Mouse (Mus musculus): Measurements from ENCODE around the gene Prpf19. TPM values are rescaled to one million over a fixed set of nuclear protein-coding genes. Genes with fewer than 3 reads are reported as not detected.

Prpf19 gene
- polyA plus RNA-seq, 1 experiment, result 222 TPM

DNA sequence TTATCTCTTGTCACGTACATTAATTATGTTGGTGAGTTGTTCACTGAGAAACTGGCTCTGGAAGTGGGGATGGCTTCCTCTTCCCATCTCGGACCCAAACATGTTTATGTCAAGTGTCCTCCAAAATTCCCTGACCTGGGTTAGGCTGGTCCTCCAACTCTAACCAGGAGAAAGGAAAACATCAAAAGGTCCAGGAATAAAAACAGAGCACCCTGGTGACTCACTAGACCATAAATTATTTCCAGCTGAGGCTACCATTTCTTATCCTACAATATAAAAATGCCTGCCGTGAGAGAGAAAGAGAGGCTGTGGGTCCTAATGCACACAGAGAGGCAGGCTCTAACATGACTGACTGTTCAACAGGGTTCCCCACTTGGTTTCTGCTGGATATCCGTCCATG lies 29.2 kb downstream of the Prpf19 start:
- Histone ChIP-seq H3K27me3 (ENCODE audit: control insufficient read depth, insufficient read depth, insufficient read length) (no peaks in the 10 kb centered on the region), H3ac (ENCODE audit: control insufficient read depth, insufficient read length) (no peak overlapping the region), H3K4me2 (ENCODE audit: low read depth) (no peak overlapping the region), H3K4me3 (no peak overlapping the region), H3K79me2 (ENCODE audit: control insufficient read depth, insufficient read depth) (no peaks in the 10 kb centered on the region), H3K36me3 (ENCODE audit: control insufficient read depth, insufficient read depth) (no peaks in the 10 kb centered on the region)
- TF ChIP-seq POLR2A (IDR thresholded peaks at IDR 0.05; ENCODE audit: insufficient read length, low read depth) (no peak), CEBPB (IDR thresholded peaks at IDR 0.05; ENCODE audit: insufficient read depth, poor library complexity, severe bottlenecking) (no peak), MAX (IDR thresholded peaks at IDR 0.05; ENCODE audit: low read depth) (no peak), POLR2AphosphoS2 (IDR thresholded peaks at IDR 0.05; ENCODE audit: insufficient read length, low read depth) (no peak), MYOG (IDR thresholded peaks at IDR 0.05; ENCODE audit: control insufficient read depth in 1 of 3, insufficient read depth in 1 of 3, insufficient read length in 2 of 3, low read depth in 2 of 3) (no peak), USF1 (IDR thresholded peaks at IDR 0.05; ENCODE audit: low read depth) (no peak)

DNA sequence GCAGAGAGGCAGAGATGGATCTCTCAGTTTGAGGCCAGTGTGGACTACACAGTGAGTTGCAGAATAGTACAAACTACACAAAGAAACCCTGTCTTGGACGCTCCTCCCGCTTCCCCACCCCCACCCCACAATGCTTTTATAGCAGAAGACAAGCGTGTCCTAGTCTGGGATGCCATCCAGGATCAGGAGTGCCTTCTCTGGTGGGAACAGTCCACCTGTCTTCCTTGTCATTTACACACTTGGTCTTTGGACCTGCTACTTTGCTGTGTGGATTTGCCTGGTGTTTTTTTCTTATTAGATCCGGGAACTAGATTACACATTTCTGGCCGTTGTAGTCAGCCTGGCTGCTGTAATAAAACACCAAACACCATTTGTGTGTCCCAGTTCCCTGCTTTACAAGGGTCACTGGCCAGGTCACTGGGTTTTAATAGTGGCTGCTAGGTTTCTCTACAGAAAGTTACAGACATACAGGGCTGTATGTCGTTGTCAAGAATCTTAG lies 31.1 kb downstream of the Prpf19 start:
- H3K36me3 ChIP-seq (ENCODE audit: control insufficient read depth, insufficient read depth), result no peaks in the 10 kb centered on the region
- H3K4me3 ChIP-seq, result no peak overlapping the region
- H3K27me3 ChIP-seq (ENCODE audit: control insufficient read depth, insufficient read depth, insufficient read length), result no peaks in the 10 kb centered on the region
- H3K4me2 ChIP-seq (ENCODE audit: low read depth), result peak overlapping the region; percentile 72
- TF ChIP-seq SRF (IDR thresholded peaks at IDR 0.05; ENCODE audit: control insufficient read depth, insufficient read length, low read depth) (peak; percentile 14), MYOD1 (IDR thresholded peaks at IDR 0.05; ENCODE audit: control insufficient read depth in 1 of 3, insufficient read length in 2 of 3, low read depth in 2 of 3) (peak; percentile 41 to 80 (median 76)), MAX (IDR thresholded peaks at IDR 0.05; ENCODE audit: low read depth) (no peak), MYOG (IDR thresholded peaks at IDR 0.05; ENCODE audit: control insufficient read depth in 1 of 3, insufficient read depth in 1 of 3, insufficient read length in 2 of 3, low read depth in 2 of 3) (peak in 2 of 3 experiments; percentile 34 to 50), CEBPB (IDR thresholded peaks at IDR 0.05; ENCODE audit: insufficient read depth, poor library complexity, severe bottlenecking) (no peak)
- no peaks in the 10 kb centered on the region for H3K79me2 ChIP-seq (ENCODE audit: control insufficient read depth, insufficient read depth)
- no peak overlapping the region for H3ac ChIP-seq (ENCODE audit: control insufficient read depth, insufficient read length)

DNA sequence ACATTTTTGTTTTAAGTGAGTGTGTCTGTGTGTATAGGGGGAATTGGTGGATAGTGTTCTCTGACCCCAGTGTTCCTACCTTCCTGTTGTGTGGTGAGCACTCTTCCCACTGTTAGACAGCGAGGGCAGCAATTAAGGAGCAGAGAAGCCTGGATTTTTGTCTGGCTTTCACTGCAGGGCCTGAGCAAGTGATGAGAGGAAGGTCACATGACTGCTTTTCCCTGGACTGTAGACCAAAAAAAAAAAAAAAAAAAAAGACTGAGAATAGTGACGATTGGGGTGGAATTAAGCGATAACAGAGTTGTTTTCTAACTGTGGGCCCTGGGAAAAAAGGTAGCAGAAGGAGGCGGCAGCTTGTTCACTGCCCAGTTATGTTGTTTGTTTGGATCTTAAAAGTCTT lies 31.6 kb downstream of the Prpf19 start:
- TF ChIP-seq MYOD1 (IDR thresholded peaks at IDR 0.05; ENCODE audit: control insufficient read depth in 1 of 3, insufficient read length in 2 of 3, low read depth in 2 of 3) (no peak), CEBPB (IDR thresholded peaks at IDR 0.05; ENCODE audit: insufficient read depth, poor library complexity, severe bottlenecking) (no peak), MYOG (IDR thresholded peaks at IDR 0.05; ENCODE audit: control insufficient read depth in 1 of 3, insufficient read depth in 1 of 3, insufficient read length in 2 of 3, low read depth in 2 of 3) (no peak), REST (IDR thresholded peaks at IDR 0.05; ENCODE audit: insufficient read depth, insufficient read length) (no peak), SRF (IDR thresholded peaks at IDR 0.05; ENCODE audit: control insufficient read depth, insufficient read length, low read depth) (no peak), USF1 (IDR thresholded peaks at IDR 0.05; ENCODE audit: low read depth) (peak; percentile 78), MAX (IDR thresholded peaks at IDR 0.05; ENCODE audit: low read depth) (no peak), POLR2AphosphoS2 (IDR thresholded peaks at IDR 0.05; ENCODE audit: insufficient read length, low read depth) (no peak)
- Histone ChIP-seq H3K4me3 (no peak overlapping the region), H3K27me3 (ENCODE audit: control insufficient read depth, insufficient read depth, insufficient read length) (no peaks in the 10 kb centered on the region)

DNA sequence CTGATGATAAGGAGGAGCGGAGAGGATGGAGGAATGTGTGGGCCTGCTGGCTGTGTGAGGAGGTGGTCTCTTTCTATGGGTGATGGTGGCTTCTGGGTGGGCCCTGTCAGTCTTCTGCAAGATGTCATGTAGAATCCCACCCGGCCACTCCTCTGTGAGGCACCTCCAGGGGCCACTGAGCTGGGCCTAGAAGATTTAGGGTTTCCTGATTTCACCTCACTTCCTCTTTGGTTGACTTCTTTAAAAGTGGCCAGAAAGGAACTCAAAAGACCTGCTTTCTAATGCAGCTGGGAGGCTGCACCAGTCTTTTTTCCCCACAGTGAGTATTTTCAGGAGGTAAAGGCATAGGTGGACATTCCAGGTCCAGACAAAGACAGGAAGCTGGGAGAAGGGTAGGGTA lies 35.6 kb downstream of the Prpf19 start:
- no peaks in the 10 kb centered on the region for H3K36me3 ChIP-seq (ENCODE audit: control insufficient read depth, insufficient read depth)
- no peaks in the 10 kb centered on the region for H3K79me2 ChIP-seq (ENCODE audit: control insufficient read depth, insufficient read depth)
- no peak overlapping the region for H3K4me3 ChIP-seq
- no peak overlapping the region for H3K4me2 ChIP-seq (ENCODE audit: low read depth)
- no peaks in the 10 kb centered on the region for H3K27me3 ChIP-seq (ENCODE audit: control insufficient read depth, insufficient read depth, insufficient read length)
- no peak for TF ChIP-seq REST (IDR thresholded peaks at IDR 0.05; ENCODE audit: insufficient read depth, insufficient read length)
- no peak for TF ChIP-seq SRF (IDR thresholded peaks at IDR 0.05; ENCODE audit: control insufficient read depth, insufficient read length, low read depth)
- no peak for TF ChIP-seq MYOD1 (IDR thresholded peaks at IDR 0.05; ENCODE audit: control insufficient read depth in 1 of 3, insufficient read length in 2 of 3, low read depth in 2 of 3)
- no peak for TF ChIP-seq POLR2A (IDR thresholded peaks at IDR 0.05; ENCODE audit: insufficient read length, low read depth)
- TF ChIP-seq POLR2AphosphoS2 (IDR thresholded peaks at IDR 0.05; ENCODE audit: insufficient read length, low read depth), result no peak
- TF ChIP-seq MAX (IDR thresholded peaks at IDR 0.05; ENCODE audit: low read depth), result no peak
- no peak for TF ChIP-seq CEBPB (IDR thresholded peaks at IDR 0.05; ENCODE audit: insufficient read depth, poor library complexity, severe bottlenecking)
- no peak for TF ChIP-seq USF1 (IDR thresholded peaks at IDR 0.05; ENCODE audit: low read depth)
- TF ChIP-seq E2F4 (IDR thresholded peaks at IDR 0.05; ENCODE audit: insufficient read depth), result no peak
- no peak for TF ChIP-seq TCF12 (IDR thresholded peaks at IDR 0.05; ENCODE audit: insufficient read depth, poor library complexity, severe bottlenecking)
- TF ChIP-seq TCF3 (IDR thresholded peaks at IDR 0.05; ENCODE audit: insufficient read length, low read depth), result no peak
- TF ChIP-seq MYOG (IDR thresholded peaks at IDR 0.05; ENCODE audit: control insufficient read depth in 1 of 3, insufficient read depth in 1 of 3, insufficient read length in 2 of 3, low read depth in 2 of 3), result no peak
- H3ac ChIP-seq (ENCODE audit: control insufficient read depth, insufficient read length), result no peak overlapping the region

More for the DNA sequence above, 31.6 kb downstream of the Prpf19 start:
- no peaks in the 10 kb centered on the region for H3K79me2 ChIP-seq (ENCODE audit: control insufficient read depth, insufficient read depth)
- H3K4me2 ChIP-seq (ENCODE audit: low read depth), result peak overlapping the region; percentile 72
- no peak overlapping the region for H3ac ChIP-seq (ENCODE audit: control insufficient read depth, insufficient read length)
- H3K36me3 ChIP-seq (ENCODE audit: control insufficient read depth, insufficient read depth), result no peaks in the 10 kb centered on the region

DNA sequence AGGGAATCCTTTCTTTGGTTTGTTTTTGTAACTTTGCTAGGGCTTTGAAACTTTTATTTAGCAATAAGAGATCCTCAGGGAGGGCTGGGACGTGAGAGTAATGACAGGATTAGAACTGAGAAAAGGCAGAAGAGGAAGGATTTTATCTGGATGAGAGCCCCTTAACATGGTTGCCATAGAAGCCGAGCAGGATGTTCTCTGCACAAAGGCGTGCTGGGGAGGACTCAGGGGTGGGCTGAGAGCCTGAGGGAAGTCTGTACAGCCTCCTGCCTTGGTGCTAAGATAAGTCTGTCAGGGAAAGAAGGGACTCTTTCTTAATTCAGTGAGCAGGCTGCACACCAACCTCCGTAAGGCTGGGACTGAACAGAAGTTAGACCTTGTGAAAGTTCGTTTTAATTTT lies 40.0 kb downstream of the Prpf19 start:
- Histone ChIP-seq H3K79me2 (ENCODE audit: control insufficient read depth, insufficient read depth) (no peaks in the 10 kb centered on the region), H3K27me3 (ENCODE audit: control insufficient read depth, insufficient read depth, insufficient read length) (no peaks in the 10 kb centered on the region), H3K36me3 (ENCODE audit: control insufficient read depth, insufficient read depth) (no peaks in the 10 kb centered on the region), H3K4me3 (no peak overlapping the region), H3K4me2 (ENCODE audit: low read depth) (no peak overlapping the region), H3ac (ENCODE audit: control insufficient read depth, insufficient read length) (no peak overlapping the region)
- no peak for TF ChIP-seq SRF (IDR thresholded peaks at IDR 0.05; ENCODE audit: control insufficient read depth, insufficient read length, low read depth)
- no peak for TF ChIP-seq E2F4 (IDR thresholded peaks at IDR 0.05; ENCODE audit: insufficient read depth)
- TF ChIP-seq MYOG (IDR thresholded peaks at IDR 0.05; ENCODE audit: control insufficient read depth in 1 of 3, insufficient read depth in 1 of 3, insufficient read length in 2 of 3, low read depth in 2 of 3), result no peak
- no peak for TF ChIP-seq REST (IDR thresholded peaks at IDR 0.05; ENCODE audit: insufficient read depth, insufficient read length)
- TF ChIP-seq MYOD1 (IDR thresholded peaks at IDR 0.05; ENCODE audit: control insufficient read depth in 1 of 3, insufficient read length in 2 of 3, low read depth in 2 of 3), result no peak
- no peak for TF ChIP-seq TCF12 (IDR thresholded peaks at IDR 0.05; ENCODE audit: insufficient read depth, poor library complexity, severe bottlenecking)
- no peak for TF ChIP-seq TCF3 (IDR thresholded peaks at IDR 0.05; ENCODE audit: insufficient read length, low read depth)
- TF ChIP-seq MAX (IDR thresholded peaks at IDR 0.05; ENCODE audit: low read depth), result no peak
- no peak for TF ChIP-seq POLR2AphosphoS2 (IDR thresholded peaks at IDR 0.05; ENCODE audit: insufficient read length, low read depth)
- no peak for TF ChIP-seq POLR2A (IDR thresholded peaks at IDR 0.05; ENCODE audit: insufficient read length, low read depth)
- TF ChIP-seq USF1 (IDR thresholded peaks at IDR 0.05; ENCODE audit: low read depth), result no peak
- no peak for TF ChIP-seq CEBPB (IDR thresholded peaks at IDR 0.05; ENCODE audit: insufficient read depth, poor library complexity, severe bottlenecking)
